Mouse (Mus musculus): Measurements from ENCODE around the gene Tbrg4. TPM values are rescaled to one million over a fixed set of nuclear protein-coding genes. Genes with fewer than 3 reads are reported as not detected.
"Not testable (repeated sequence)": the region's sequence is repeated elsewhere in the genome, so short reads cannot be mapped to it uniquely, and the experiment has no call there.

The Tbrg4 gene
- polyA plus RNA-seq, 1 experiment from 2014 or later = 94.3 TPM

DNA sequence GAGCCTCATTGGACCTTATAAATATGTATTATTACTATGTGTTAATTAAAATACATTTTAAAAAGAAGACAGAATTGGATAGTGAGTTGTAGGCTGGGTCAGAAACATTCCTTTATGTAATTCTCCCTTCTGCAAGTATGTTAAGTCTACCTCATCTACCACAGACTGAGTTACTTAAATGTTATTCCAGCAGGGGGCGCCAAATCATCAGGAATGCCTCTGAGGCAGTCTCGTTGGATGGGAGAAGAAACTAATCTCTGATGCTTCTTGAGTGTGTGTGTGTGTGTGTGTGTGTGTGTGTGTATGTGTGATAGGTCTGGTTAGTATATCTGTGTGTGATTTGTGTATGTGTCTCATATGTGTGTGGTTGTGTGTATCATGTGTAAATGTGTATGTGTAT is 29.0 kb upstream of the Tbrg4 start:
- Histone ChIP-seq H3K36me3 (ENCODE audit: control insufficient read depth, insufficient read depth, low read length) (no peaks in the 10 kb centered on the region), H3K9ac (ENCODE audit: low read depth, low read length) (no peak overlapping the region), H3K27me3 (replicated peaks; ENCODE audit: control insufficient read depth, insufficient read depth, low read length) (peaks cover 6% of the 10 kb centered on the region; the same call in 1 of the 2 replicates), H3K9me3 (ENCODE audit: control insufficient read depth, low read length) (no peaks in the 10 kb centered on the region), H3K4me1 (replicated peaks; ENCODE audit: control insufficient read depth, insufficient read depth, low read length) (no peaks in the 10 kb centered on the region), H3K4me2 (no peak overlapping the region), H3K27ac (ENCODE audit: low read depth, low read length) (no peak overlapping the region), H3K4me3 (ENCODE audit: low read depth, low read length) (no peak overlapping the region)
- 1% methylated on average over 2 of the region's 2 CpGs for WGBS
- peak; percentile 40; the same call in 1 of the 2 replicates for ATAC-seq (replicated peaks; ENCODE audit: low FRiP score)
- DNase-seq (ENCODE audit: low spot score) = peak; percentile 55

DNA sequence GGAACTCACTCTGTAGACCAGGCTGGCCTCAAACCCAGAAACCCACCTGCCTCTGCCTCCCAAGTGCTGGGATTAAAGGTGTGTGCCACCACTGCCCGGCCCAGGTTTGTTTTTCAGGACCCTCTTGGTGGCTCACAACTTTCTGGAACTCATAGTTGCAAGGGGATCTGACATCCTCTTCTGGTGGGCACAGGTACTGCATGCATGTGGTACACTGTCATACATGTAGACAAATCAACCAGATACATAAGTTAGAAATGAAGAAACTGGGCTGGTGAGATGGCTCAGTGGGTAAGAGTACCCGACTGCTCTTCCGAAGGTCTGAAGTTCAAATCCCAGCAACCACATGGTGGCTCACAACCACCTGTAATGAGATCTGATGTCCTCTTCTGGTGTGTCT is 27.1 kb upstream of the Tbrg4 start:
- H3K27me3 ChIP-seq (replicated peaks; ENCODE audit: control insufficient read depth, insufficient read depth, low read length); H3K36me3 ChIP-seq (ENCODE audit: control insufficient read depth, insufficient read depth, low read length); H3K4me3 ChIP-seq (ENCODE audit: low read depth, low read length); ATAC-seq (replicated peaks; ENCODE audit: low FRiP score); H3K4me2 ChIP-seq; H3K4me1 ChIP-seq (replicated peaks; ENCODE audit: control insufficient read depth, insufficient read depth, low read length); H3K27ac ChIP-seq (ENCODE audit: low read depth, low read length); DNase-seq (ENCODE audit: low spot score); H3K9ac ChIP-seq (ENCODE audit: low read depth, low read length); H3K9me3 ChIP-seq (ENCODE audit: control insufficient read depth, low read length): not testable (repeated sequence)
- 62% methylated on average over 3 of the region's 3 CpGs for WGBS

DNA sequence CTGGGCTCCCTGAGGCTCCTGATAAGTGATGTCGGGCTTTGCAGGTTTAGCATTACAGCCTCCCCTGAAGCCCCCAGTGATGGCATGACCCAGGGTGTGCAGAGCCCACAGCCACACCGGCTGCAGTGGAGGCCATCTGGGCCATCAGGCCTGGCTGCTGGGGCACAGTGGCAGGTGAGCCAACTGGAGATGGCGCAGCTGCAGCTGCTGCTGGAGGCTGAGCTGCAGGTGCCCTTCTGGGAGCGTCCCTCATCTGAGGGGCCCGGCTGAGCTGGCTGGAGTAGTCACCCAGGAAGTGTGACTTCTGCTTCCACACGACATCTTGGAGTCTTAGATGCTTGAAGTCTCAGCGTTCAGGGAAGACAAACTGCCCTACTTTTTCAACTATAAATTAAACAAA is 24.7 kb upstream of the Tbrg4 start:
- no peaks in the 10 kb centered on the region for H3K4me1 ChIP-seq (replicated peaks; ENCODE audit: control insufficient read depth, insufficient read depth, low read length)
- H3K27ac ChIP-seq (ENCODE audit: low read depth, low read length) = no peak overlapping the region
- H3K9me3 ChIP-seq (ENCODE audit: control insufficient read depth, low read length) = no peaks in the 10 kb centered on the region
- no peak overlapping the region for H3K9ac ChIP-seq (ENCODE audit: low read depth, low read length)
- no peak overlapping the region for H3K4me2 ChIP-seq
- no peak overlapping the region for H3K4me3 ChIP-seq (ENCODE audit: low read depth, low read length)
- ATAC-seq (replicated peaks; ENCODE audit: low FRiP score) (no peak), DNase-seq (ENCODE audit: low spot score) (no peak)
- no peaks in the 10 kb centered on the region for H3K36me3 ChIP-seq (ENCODE audit: control insufficient read depth, insufficient read depth, low read length)
- WGBS = 61% methylated on average over 7 of the region's 7 CpGs
- H3K27me3 ChIP-seq (replicated peaks; ENCODE audit: control insufficient read depth, insufficient read depth, low read length) = no peaks in the 10 kb centered on the region

DNA sequence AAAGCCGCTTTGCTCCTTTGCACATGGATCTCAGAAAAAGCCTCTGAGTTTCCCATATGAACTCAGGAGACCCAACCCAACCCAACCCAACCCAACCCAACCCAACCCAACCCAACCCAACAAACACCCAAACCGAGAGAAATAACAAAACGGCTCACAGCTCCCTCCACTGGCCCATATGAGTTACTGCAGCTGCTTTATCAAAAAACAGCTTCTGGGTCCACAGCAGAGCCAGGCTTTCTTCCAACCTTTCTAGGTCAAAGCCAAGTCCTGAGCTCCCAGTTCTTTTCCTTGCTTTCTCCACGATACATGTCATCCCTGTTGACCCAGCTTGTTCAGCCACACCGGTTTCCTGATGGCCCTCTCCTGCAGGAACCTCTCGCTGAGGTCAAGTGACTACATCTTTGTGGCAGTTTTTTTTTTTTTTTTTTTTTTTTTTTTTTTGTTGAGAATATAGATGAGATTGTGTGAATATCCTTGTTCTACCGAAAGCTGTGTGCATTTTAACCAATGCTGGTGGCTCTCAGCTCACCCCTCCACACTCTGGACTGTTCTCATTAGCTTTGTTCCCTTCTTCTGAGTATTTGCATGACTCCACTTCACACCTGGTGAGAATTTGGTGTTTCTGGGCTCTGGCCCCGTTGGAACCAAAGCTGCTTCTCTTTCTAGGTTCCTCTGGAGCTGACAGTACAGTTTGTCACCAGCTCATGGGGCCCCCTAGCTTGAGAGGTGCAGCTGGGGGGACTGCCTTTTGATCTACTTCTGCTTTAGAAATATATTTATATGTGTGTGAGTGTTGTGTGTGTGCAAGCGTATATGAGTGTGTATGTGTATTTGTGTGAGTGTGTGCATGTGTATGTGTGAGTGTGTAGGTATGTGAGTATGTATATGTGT is 22.2 kb upstream of the Tbrg4 start:
- Histone ChIP-seq H3K9me3 (ENCODE audit: control insufficient read depth, low read length) (no peaks in the 10 kb centered on the region), H3K4me3 (ENCODE audit: low read depth, low read length) (no peak overlapping the region), H3K4me2 (no peak overlapping the region), H3K36me3 (ENCODE audit: control insufficient read depth, insufficient read depth, low read length) (no peaks in the 10 kb centered on the region), H3K9ac (ENCODE audit: low read depth, low read length) (no peak overlapping the region), H3K27me3 (replicated peaks; ENCODE audit: control insufficient read depth, insufficient read depth, low read length) (no peaks in the 10 kb centered on the region), H3K4me1 (replicated peaks; ENCODE audit: control insufficient read depth, insufficient read depth, low read length) (no peaks in the 10 kb centered on the region), H3K27ac (ENCODE audit: low read depth, low read length) (no peak overlapping the region)
- DNase-seq (ENCODE audit: low spot score) = no peak
- no peak for ATAC-seq (replicated peaks; ENCODE audit: low FRiP score)
- WGBS = 50% methylated on average over 9 of the region's 9 CpGs

DNA sequence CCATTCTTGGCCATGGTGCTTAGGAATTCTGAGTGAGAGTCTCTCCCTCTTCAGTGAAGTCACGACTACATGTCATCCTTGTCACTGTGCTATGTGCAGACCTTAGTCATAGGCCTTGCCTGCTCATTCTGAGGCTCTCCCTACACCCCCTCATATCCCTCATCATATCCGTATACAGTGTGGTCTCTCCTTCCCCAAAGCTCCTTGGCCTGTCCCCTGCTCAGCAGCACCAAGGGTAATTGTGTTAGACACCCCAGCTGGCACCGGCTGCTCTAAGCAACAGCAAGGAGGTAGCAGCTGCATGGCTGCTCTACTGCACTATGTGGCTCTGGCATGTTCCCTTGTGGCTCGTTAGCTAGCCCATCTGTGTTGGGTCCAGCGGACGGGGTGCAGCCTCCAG is 18.7 kb upstream of the Tbrg4 start:
- Histone ChIP-seq H3K27me3 (replicated peaks; ENCODE audit: control insufficient read depth, insufficient read depth, low read length) (no peaks in the 10 kb centered on the region), H3K27ac (ENCODE audit: low read depth, low read length) (no peak overlapping the region), H3K4me3 (ENCODE audit: low read depth, low read length) (no peak overlapping the region), H3K4me1 (replicated peaks; ENCODE audit: control insufficient read depth, insufficient read depth, low read length) (no peaks in the 10 kb centered on the region), H3K4me2 (no peak overlapping the region), H3K36me3 (ENCODE audit: control insufficient read depth, insufficient read depth, low read length) (no peaks in the 10 kb centered on the region), H3K9me3 (ENCODE audit: control insufficient read depth, low read length) (no peaks in the 10 kb centered on the region), H3K9ac (ENCODE audit: low read depth, low read length) (no peak overlapping the region)
- ATAC-seq (replicated peaks; ENCODE audit: low FRiP score) = no peak
- DNase-seq (ENCODE audit: low spot score) = no peak
- 79% methylated on average over 6 of the region's 6 CpGs for WGBS

DNA sequence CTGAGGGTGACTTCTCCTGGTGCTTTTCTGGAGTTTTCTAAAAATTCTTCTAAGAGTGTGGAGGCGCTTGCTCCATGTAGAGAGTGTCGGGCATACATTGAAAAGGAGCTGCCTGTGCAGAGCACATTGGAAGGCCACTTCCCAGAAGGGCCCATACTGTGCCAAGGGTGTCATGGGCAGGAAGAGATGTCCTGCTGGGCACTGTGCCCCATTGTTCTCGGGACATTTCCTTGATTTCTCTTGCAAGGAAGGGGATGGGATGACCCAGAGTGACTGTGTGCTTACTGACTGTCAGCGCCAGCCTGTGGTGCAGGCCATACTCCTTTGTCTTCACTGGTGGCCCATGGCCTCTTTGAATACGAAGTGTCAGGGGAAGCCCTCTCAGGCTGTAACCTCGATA is 13.2 kb upstream of the Tbrg4 start:
- Histone ChIP-seq H3K9me3 (ENCODE audit: control insufficient read depth, low read length) (no peaks in the 10 kb centered on the region), H3K36me3 (ENCODE audit: control insufficient read depth, insufficient read depth, low read length) (no peaks in the 10 kb centered on the region), H3K27ac (ENCODE audit: low read depth, low read length) (no peak overlapping the region), H3K4me3 (ENCODE audit: low read depth, low read length) (no peak overlapping the region), H3K27me3 (replicated peaks; ENCODE audit: control insufficient read depth, insufficient read depth, low read length) (no peaks in the 10 kb centered on the region), H3K9ac (ENCODE audit: low read depth, low read length) (no peak overlapping the region), H3K4me1 (replicated peaks; ENCODE audit: control insufficient read depth, insufficient read depth, low read length) (no peaks in the 10 kb centered on the region), H3K4me2 (no peak overlapping the region)
- ATAC-seq (replicated peaks; ENCODE audit: low FRiP score) = no peak
- WGBS = 74% methylated on average over 6 of the region's 6 CpGs
- no peak for DNase-seq (ENCODE audit: low spot score)

DNA sequence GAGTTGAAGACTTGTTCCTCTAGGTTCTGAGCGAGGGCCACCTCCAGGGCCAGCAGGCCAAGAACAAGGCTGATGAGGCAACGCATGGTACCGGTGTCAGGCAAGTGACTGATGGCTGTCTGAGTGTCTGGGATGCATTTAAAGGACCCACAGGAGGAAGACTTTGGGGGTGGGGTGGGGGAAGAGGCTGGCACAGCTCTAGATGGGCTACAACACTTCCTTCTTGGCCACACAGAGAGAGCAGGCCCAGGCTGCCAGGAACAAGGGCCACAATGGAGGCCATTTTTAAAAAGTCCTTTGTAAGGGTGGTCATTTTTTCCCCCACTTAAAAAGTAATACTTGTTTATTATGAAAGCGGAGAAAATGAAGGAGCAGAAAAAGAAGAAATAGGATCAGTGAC is 12.7 kb upstream of the Tbrg4 start, which contains the start of gene Wap:
Gene Wap, minus strand, starts transcription at position 101 of the 400 bp plus-strand sequence.
- Histone ChIP-seq H3K9me3 (ENCODE audit: control insufficient read depth, low read length) (no peaks in the 10 kb centered on the region), H3K36me3 (ENCODE audit: control insufficient read depth, insufficient read depth, low read length) (no peaks in the 10 kb centered on the region), H3K4me3 (ENCODE audit: low read depth, low read length) (no peak within 1 kb of the TSS), H3K27me3 (replicated peaks; ENCODE audit: control insufficient read depth, insufficient read depth, low read length) (no peaks in the 10 kb centered on the region), H3K9ac (ENCODE audit: low read depth, low read length) (no peak within 1 kb of the TSS), H3K4me1 (replicated peaks; ENCODE audit: control insufficient read depth, insufficient read depth, low read length) (no peaks in the 10 kb centered on the region), H3K4me2 (no peak within 1 kb of the TSS), H3K27ac (ENCODE audit: low read depth, low read length) (no peak within 1 kb of the TSS)
- 82% methylated on average over 4 of the region's 4 CpGs for WGBS
- DNase-seq (ENCODE audit: low spot score) (no peak), ATAC-seq (replicated peaks; ENCODE audit: low FRiP score) (no peak)

DNA sequence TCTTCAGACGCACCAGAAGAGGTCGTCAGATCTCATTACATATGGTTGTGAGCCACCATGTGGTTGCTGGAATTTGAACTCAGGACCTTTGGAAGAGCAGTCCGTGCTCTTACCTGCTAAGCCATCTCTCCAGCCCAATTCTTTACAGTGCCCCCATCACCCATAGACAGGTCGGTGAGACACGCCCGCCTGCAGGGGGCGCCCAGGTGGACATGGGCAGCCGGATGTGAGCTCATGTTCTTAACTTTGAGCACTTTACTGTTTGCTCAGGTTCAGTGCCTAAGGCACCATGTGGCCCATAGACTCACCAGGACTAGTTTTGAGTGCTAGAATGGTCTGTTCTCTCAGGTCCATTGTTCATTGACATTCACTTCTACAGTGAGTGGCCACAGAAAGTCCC is 10.3 kb upstream of the Tbrg4 start:
- Histone ChIP-seq H3K4me2 (no peak overlapping the region), H3K4me1 (replicated peaks; ENCODE audit: control insufficient read depth, insufficient read depth, low read length) (no peaks in the 10 kb centered on the region), H3K9ac (ENCODE audit: low read depth, low read length) (no peak overlapping the region), H3K27me3 (replicated peaks; ENCODE audit: control insufficient read depth, insufficient read depth, low read length) (no peaks in the 10 kb centered on the region), H3K36me3 (ENCODE audit: control insufficient read depth, insufficient read depth, low read length) (no peaks in the 10 kb centered on the region), H3K9me3 (ENCODE audit: control insufficient read depth, low read length) (no peaks in the 10 kb centered on the region), H3K4me3 (ENCODE audit: low read depth, low read length) (no peak overlapping the region), H3K27ac (ENCODE audit: low read depth, low read length) (no peak overlapping the region)
- ATAC-seq (replicated peaks; ENCODE audit: low FRiP score) = no peak
- 59% methylated on average over 8 of the region's 8 CpGs for WGBS
- no peak for DNase-seq (ENCODE audit: low spot score)

DNA sequence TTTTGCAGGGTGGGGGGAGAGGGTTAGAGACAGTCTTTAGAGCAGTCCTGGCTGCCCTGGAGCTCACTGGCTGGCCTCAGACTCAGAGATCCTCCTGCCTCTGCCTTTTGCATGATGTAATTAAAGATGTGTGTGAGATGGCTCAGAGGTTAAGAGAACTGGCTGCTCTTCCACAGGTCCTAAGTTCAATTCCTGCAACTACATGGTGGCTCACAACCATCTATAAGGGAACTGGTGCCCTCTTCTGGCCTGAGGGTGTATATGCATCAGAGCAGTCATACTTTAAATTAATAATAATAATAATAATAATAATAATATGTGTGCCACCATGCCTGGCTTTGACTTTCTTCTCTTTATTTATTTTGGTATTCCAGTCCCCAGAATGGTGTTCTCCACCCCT is 3.8 kb upstream of the Tbrg4 start:
- Histone ChIP-seq H3K4me2 (no peak overlapping the region), H3K27ac (ENCODE audit: low read depth, low read length) (no peak overlapping the region), H3K4me3 (ENCODE audit: low read depth, low read length) (no peak overlapping the region), H3K4me1 (replicated peaks; ENCODE audit: control insufficient read depth, insufficient read depth, low read length) (peaks cover 14% of the 10 kb centered on the region), H3K36me3 (ENCODE audit: control insufficient read depth, insufficient read depth, low read length) (peaks cover 1% of the 10 kb centered on the region; the same call in 1 of the 2 replicates), H3K27me3 (replicated peaks; ENCODE audit: control insufficient read depth, insufficient read depth, low read length) (no peaks in the 10 kb centered on the region), H3K9me3 (ENCODE audit: control insufficient read depth, low read length) (no peaks in the 10 kb centered on the region), H3K9ac (ENCODE audit: low read depth, low read length) (no peak overlapping the region)
- ATAC-seq (replicated peaks; ENCODE audit: low FRiP score) (no peak), DNase-seq (ENCODE audit: low spot score) (no peak)
